25 mouse cellular contexts compared by ENCODE assay signal in the genomic region with DNA sequence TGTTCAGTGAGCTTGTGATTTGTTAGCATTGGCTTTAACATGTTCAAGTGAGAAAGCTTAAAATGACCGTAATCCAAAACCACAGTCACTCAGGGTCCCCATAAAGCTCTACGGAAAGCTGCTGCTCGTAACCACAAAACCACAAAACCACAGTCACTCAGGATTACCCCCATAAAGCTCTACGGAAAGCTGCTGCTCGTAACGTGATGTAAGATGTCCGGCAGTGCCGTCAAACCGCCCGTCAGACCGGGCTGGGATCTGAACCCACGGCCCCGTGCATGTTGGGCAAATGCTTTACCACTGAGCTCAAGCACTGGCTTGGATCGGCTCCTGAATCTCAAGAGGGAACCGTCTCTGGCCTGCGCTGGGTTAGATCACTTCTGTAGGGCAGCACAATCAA. TPM values are rescaled to one million over a fixed set of nuclear protein-coding genes. Genes with fewer than 3 reads are reported as not detected.
DNase-seq lines count a peak whose midpoint lies in the region; ATAC-seq and TF ChIP-seq lines count a peak whose summit lies in the region.
"Had no signal": no experiment of that assay in that cellular context is flagged by ENCODE, and none has a peak within 500 bp of the region (broad histone marks: within the 10 kb centered on the region; RNA-seq: fewer than 3 reads in every experiment).

No protein-coding gene starts in this region.

- H3K36me3 ChIP-seq in kidney, postnatal 0 days (ENCODE audit: insufficient read depth, low read length), result no peaks in the 10 kb centered on the region
- H3K36me3 ChIP-seq in midbrain, embryonic 14.5 days (ENCODE audit: control insufficient read depth, insufficient read depth, low read length), result no peaks in the 10 kb centered on the region
- no peaks in the 10 kb centered on the region for H3K36me3 ChIP-seq in hindbrain, embryonic 12.5 days
- H3K36me3 ChIP-seq: embryonic facial prominence, embryonic 15.5 days; G1E; heart, embryonic 12.5 days; hindbrain, embryonic 13.5 days; limb, embryonic 10.5 days had no signal

- no peaks in the 10 kb centered on the region for H3K9me3 ChIP-seq in kidney, postnatal 0 days (replicated peaks; ENCODE audit: low read length)
- no peaks in the 10 kb centered on the region for H3K9me3 ChIP-seq in midbrain, embryonic 14.5 days (ENCODE audit: control insufficient read depth, low read length)
- H3K9me3 ChIP-seq in hindbrain, embryonic 12.5 days (replicated peaks), result no peaks in the 10 kb centered on the region
- H3K9me3 ChIP-seq: embryonic facial prominence, embryonic 15.5 days; G1E; heart, embryonic 12.5 days; hindbrain, embryonic 13.5 days; limb, embryonic 10.5 days had no signal

- no peaks in the 10 kb centered on the region for H3K27me3 ChIP-seq in kidney, postnatal 0 days (ENCODE audit: insufficient read depth, low read length)
- no peaks in the 10 kb centered on the region for H3K27me3 ChIP-seq in midbrain, embryonic 14.5 days (ENCODE audit: control insufficient read depth, insufficient read depth, low read length)
- H3K27me3 ChIP-seq in hindbrain, embryonic 12.5 days, result no peaks in the 10 kb centered on the region
- H3K27me3 ChIP-seq: embryonic facial prominence, embryonic 15.5 days; heart, embryonic 12.5 days; hindbrain, embryonic 13.5 days; Patski had no signal

- no peaks in the 10 kb centered on the region for H3K4me1 ChIP-seq in kidney, postnatal 0 days (replicated peaks; ENCODE audit: insufficient read depth, low read length)
- H3K4me1 ChIP-seq in midbrain, embryonic 14.5 days (ENCODE audit: control insufficient read depth, insufficient read depth, low read length), result no peaks in the 10 kb centered on the region
- no peaks in the 10 kb centered on the region for H3K4me1 ChIP-seq in hindbrain, embryonic 12.5 days
- H3K4me1 ChIP-seq: embryonic facial prominence, embryonic 15.5 days; hindbrain, embryonic 13.5 days; limb, embryonic 10.5 days had no signal

- no peak for TF ChIP-seq CTCF in kidney, postnatal 0 days (IDR thresholded peaks at IDR 0.05; ENCODE audit: low read depth)

- no peak overlapping the region for H3K9ac ChIP-seq in kidney, postnatal 0 days (ENCODE audit: low read depth, low read length)
- H3K9ac ChIP-seq in midbrain, embryonic 14.5 days (replicated peaks; ENCODE audit: low read length), result no peak overlapping the region
- H3K9ac ChIP-seq in hindbrain, embryonic 12.5 days, result no peak overlapping the region
- H3K9ac ChIP-seq: embryonic facial prominence, embryonic 15.5 days; heart, embryonic 12.5 days; hindbrain, embryonic 13.5 days had no signal

- 63% methylated on average over 16 of the region's 16 CpGs for WGBS in kidney, postnatal 0 days
- 93% methylated on average over 16 of the region's 16 CpGs for WGBS in midbrain, embryonic 14.5 days
- WGBS in hindbrain, embryonic 12.5 days, result 94% methylated on average over 16 of the region's 16 CpGs

- H3K27ac ChIP-seq in kidney, postnatal 0 days, result no peak overlapping the region
- no peak overlapping the region for H3K27ac ChIP-seq in midbrain, embryonic 14.5 days (replicated peaks; ENCODE audit: low read depth, low read length)
- no peak overlapping the region for H3K27ac ChIP-seq in hindbrain, embryonic 12.5 days
- H3K27ac ChIP-seq: embryonic facial prominence, embryonic 15.5 days; hindbrain, embryonic 13.5 days; limb, embryonic 10.5 days had no signal

- no peak overlapping the region for H3K4me3 ChIP-seq in kidney, postnatal 0 days (replicated peaks; ENCODE audit: low read depth, low read length)
- H3K4me3 ChIP-seq in midbrain, embryonic 14.5 days (replicated peaks; ENCODE audit: low read depth, low read length), result no peak overlapping the region
- H3K4me3 ChIP-seq in hindbrain, embryonic 12.5 days, result no peak overlapping the region
- H3K4me3 ChIP-seq: embryonic facial prominence, embryonic 15.5 days; heart, embryonic 12.5 days; hindbrain, embryonic 13.5 days; limb, embryonic 10.5 days had no signal

- no peak for ATAC-seq in kidney, postnatal 0 days (replicated peaks; ENCODE audit: low FRiP score, low read depth)
- peak; percentile 70 for ATAC-seq in megakaryocyte, adult 5-6 weeks (ENCODE audit: poor library complexity, severe bottlenecking)
- ATAC-seq in midbrain, embryonic 14.5 days (ENCODE audit: low FRiP score, low TSS enrichment), result no peak
- ATAC-seq in hindbrain, embryonic 12.5 days (ENCODE audit: low FRiP score), result no peak
- ATAC-seq: forebrain, embryonic 14.5 days; inflammation-experienced regulatory T-cells, adult 6 months; Patski had no signal

- H3K4me2 ChIP-seq in kidney, postnatal 0 days (ENCODE audit: low read length), result no peak overlapping the region
- no peak overlapping the region for H3K4me2 ChIP-seq in midbrain, embryonic 14.5 days (ENCODE audit: low read length)
- no peak overlapping the region for H3K4me2 ChIP-seq in hindbrain, embryonic 12.5 days (replicated peaks)
- H3K4me2 ChIP-seq: embryonic facial prominence, embryonic 15.5 days; heart, embryonic 12.5 days; hindbrain, embryonic 13.5 days; midbrain, embryonic 11.5 days had no signal

- DNase-seq in kidney, postnatal 0 days (ENCODE audit: low spot score), result peak; percentile 19
- DNase-seq in kidney, adult 8-10 months, result no peak
- peak; percentile 28 for DNase-seq in CD4-positive helper T cell, adult 2 months (ENCODE audit: low read depth, low spot score)
- no peak for DNase-seq in midbrain, embryonic 14.5 days
- no peak for DNase-seq in liver
- DNase-seq: adrenal gland, adult 2 months; cerebellum, adult 18-20 months; cerebellum, postnatal 25 days; embryo, embryonic 11 days; heart, postnatal 10 days; kidney, adult 18-20 months; kidney, postnatal 10 days; lung, postnatal 4 days; right cerebral cortex, postnatal 14 days had no signal

RNA-seq across cellular contexts. Expression of a gene that starts 49.5 kb away (rescaled TPM):
- 17.3 and 17.4 TPM in 2 replicates for polyA plus RNA-seq in kidney, postnatal 0 days (2015; fragmentation: Nextera tagmentation; extraction: Ambion mirVana)
- 15.3 and 17.3 TPM in 2 replicates for total RNA-seq in megakaryocyte, adult 5-6 weeks (2015)
- total RNA-seq in megakaryocyte, adult 5-6 weeks (2017), result 22.8 and 26.9 TPM in 2 replicates
- polyA plus RNA-seq in midbrain, embryonic 14.5 days (2014; fragmentation: Nextera tagmentation; extraction: Ambion mirVana), result 3.7 and 6.0 TPM in 2 replicates
- 7.4 and 8.0 TPM in 2 replicates for polyA plus RNA-seq in hindbrain, embryonic 12.5 days (2016; fragmentation: Nextera tagmentation; extraction: Ambion mirVana)

Comparison
In these comparisons a context has a peak if more than half of its experiments do, and no peak if none do; other contexts are left out.
1. DNase-seq: peak in kidney, postnatal 0 days (single experiment) and CD4-positive helper T cell, adult 2 months (single experiment); none in kidney, adult 8-10 months (0 of 2), midbrain, embryonic 14.5 days (single experiment) and liver (single experiment).